Mouse (Mus musculus): ENCODE results near the gene Acat2. TPM values are rescaled to one million over a fixed set of nuclear protein-coding genes. Genes with fewer than 3 reads are reported as not detected.
A peak's percentile ranks its signal among the peaks of the same experiment; 100 is the strongest.
"Not testable (repeated sequence)": the region's sequence is repeated elsewhere in the genome, so short reads cannot be mapped to it uniquely, and the experiment has no call there.

The Acat2 gene
- polyA plus RNA-seq, 1 experiment from 2014 or later = 40.8 TPM

GRCm38 (mm10) chr17:12994069-12994468 lies 33.5 kb upstream of the Acat2 start, which contains the start of gene Wtap:
Gene Wtap (minus strand): TSS chr17:12994169.
- POLR2A ChIA-PET = no interaction called here

GRCm38 (mm10) chr17:12992470-12992991 lies 32.0 kb upstream of the Acat2 start:
- ATAC-seq = peak; percentile 89
- no peak for TF ChIP-seq CTCF (IDR thresholded peaks at IDR 0.05)
- CTCF ChIA-PET = no interaction called here

More at GRCm38 (mm10) chr17:12994069-12994468, 33.5 kb upstream of the Acat2 start, which contains the start of gene Wtap:
- CTCF ChIA-PET = no interaction called here
- ATAC-seq (no peak), DNase-seq (ENCODE audit: low read depth, low spot score) (no peak)
- TF ChIP-seq CTCF (IDR thresholded peaks at IDR 0.05) = no peak
- in situ Hi-C loops (cut with MboI; ENCODE audit: low pct_unique_long_range_greater_than_20kb) = loop anchor here (5.0 kb wide), 1 partner anchor 117 kb away; the partner anchor contains the start of gene Mrgprh
- H3K27me3 ChIP-seq = no peaks in the 10 kb centered on the region

GRCm38 (mm10) chr17:12991635-12992358 lies 31.2 kb upstream of the Acat2 start:
- ChIA-PET POLR2A (interaction anchor here (0.6 kb wide), 1 partner anchor 10 kb away, joined by 4 read pairs; no protein-coding TSS in a partner anchor), CTCF (interaction anchor here (1.5 kb wide), 2 partner anchors 9 kb away, joined by 3 read pairs; no protein-coding TSS in a partner anchor)
- no peaks in the 10 kb centered on the region for H3K27me3 ChIP-seq
- TF ChIP-seq CTCF (IDR thresholded peaks at IDR 0.05) = peak; percentile 45
- in situ Hi-C loops (cut with MboI; ENCODE audit: low pct_unique_long_range_greater_than_20kb) = loop anchor here (5.0 kb wide), 1 partner anchor 114 kb away; the partner anchor contains the start of gene Mrgprh
- ATAC-seq = peak; percentile 87
- DNase-seq (ENCODE audit: low read depth, low spot score) = no peak

More at GRCm38 (mm10) chr17:12992470-12992991, 32.0 kb upstream of the Acat2 start:
- DNase-seq (ENCODE audit: low read depth, low spot score) = peak; percentile 56
- POLR2A ChIA-PET = no interaction called here
- no peaks in the 10 kb centered on the region for H3K27me3 ChIP-seq
- in situ Hi-C loops (cut with MboI; ENCODE audit: low pct_unique_long_range_greater_than_20kb) = loop anchor here (5.0 kb wide), 1 partner anchor 115 kb away; the partner anchor contains the start of gene Mrgprh

- ATAC-seq (no peak), DNase-seq (ENCODE audit: low read depth, low spot score) (no peak)
- no peaks in the 10 kb centered on the region for H3K27me3 ChIP-seq
- in situ Hi-C loops (cut with MboI; ENCODE audit: low pct_unique_long_range_greater_than_20kb) = loop anchor here (5.0 kb wide), 1 partner anchor 114 kb away; the partner anchor contains the start of gene Mrgprh
- CTCF ChIA-PET = interaction anchor here (0.7 to 1.5 kb wide), 3 partner anchors 8 to 26 kb away, joined by 3 read pairs; no protein-coding TSS in a partner anchor
- TF ChIP-seq CTCF (IDR thresholded peaks at IDR 0.05) = no peak
- POLR2A ChIA-PET = interaction anchor here (0.6 to 1.3 kb wide), 2 partner anchors 10 to 17 kb away, joined by 4 to 5 read pairs; no protein-coding TSS in a partner anchor
These were observed 30.7 kb upstream of the Acat2 start for GRCm38 (mm10) chr17:12991194-12991634.

GRCm38 (mm10) chr17:12990567-12991145 lies 30.1 kb upstream of the Acat2 start:
- POLR2A ChIA-PET = interaction anchor here (0.6 to 1.3 kb wide), 2 partner anchors 9 to 18 kb away, joined by 4 to 5 read pairs; no protein-coding TSS in a partner anchor
- H3K27me3 ChIP-seq = no peaks in the 10 kb centered on the region
- in situ Hi-C loops (cut with MboI; ENCODE audit: low pct_unique_long_range_greater_than_20kb) = loop anchor here (5.0 kb wide), 1 partner anchor 113 kb away; the partner anchor contains the start of gene Mrgprh
- TF ChIP-seq CTCF (IDR thresholded peaks at IDR 0.05) = peak; percentile 15
- DNase-seq (ENCODE audit: low read depth, low spot score) (no peak), ATAC-seq (no peak)
- CTCF ChIA-PET = interaction anchor here (0.7 to 1.5 kb wide), 3 partner anchors 8 to 25 kb away, joined by 3 read pairs; no protein-coding TSS in a partner anchor

- ATAC-seq; in situ Hi-C loops (cut with MboI; ENCODE audit: low pct_unique_long_range_greater_than_20kb); CTCF ChIA-PET; H3K27me3 ChIP-seq; POLR2A ChIA-PET; DNase-seq (ENCODE audit: low read depth, low spot score): not testable (repeated sequence)
- TF ChIP-seq CTCF (IDR thresholded peaks at IDR 0.05) = peak; percentile 43
These were observed 27.5 kb upstream of the Acat2 start for GRCm38 (mm10) chr17:12988096-12988495.

- ChIA-PET CTCF (no interaction called here), POLR2A (no interaction called here)
- DNase-seq (ENCODE audit: low read depth, low spot score) (no peak), ATAC-seq (no peak)
- in situ Hi-C loops (cut with MboI; ENCODE audit: low pct_unique_long_range_greater_than_20kb) = no loop called here
- no peaks in the 10 kb centered on the region for H3K27me3 ChIP-seq
- TF ChIP-seq CTCF (IDR thresholded peaks at IDR 0.05) = no peak
These were observed 23.4 kb upstream of the Acat2 start for GRCm38 (mm10) chr17:12983988-12984387.

GRCm38 (mm10) chr17:12978546-12978945 lies 18.0 kb upstream of the Acat2 start:
- in situ Hi-C loops (cut with MboI; ENCODE audit: low pct_unique_long_range_greater_than_20kb) = no loop called here
- no peak for DNase-seq (ENCODE audit: low read depth, low spot score)
- CTCF ChIA-PET = no interaction called here
- POLR2A ChIA-PET = no interaction called here
- H3K27me3 ChIP-seq = no peaks in the 10 kb centered on the region
- no peak for TF ChIP-seq CTCF (IDR thresholded peaks at IDR 0.05)
- ATAC-seq = no peak

- TF ChIP-seq CTCF (IDR thresholded peaks at IDR 0.05) = no peak
- ChIA-PET CTCF (no interaction called here), POLR2A (no interaction called here)
- DNase-seq (ENCODE audit: low read depth, low spot score) (no peak), ATAC-seq (no peak)
- no peaks in the 10 kb centered on the region for H3K27me3 ChIP-seq
- in situ Hi-C loops (cut with MboI; ENCODE audit: low pct_unique_long_range_greater_than_20kb) = no loop called here
These were observed 13.3 kb upstream of the Acat2 start for GRCm38 (mm10) chr17:12973851-12974250.

- no peaks in the 10 kb centered on the region for H3K27me3 ChIP-seq
- DNase-seq (ENCODE audit: low read depth, low spot score) (no peak), ATAC-seq (no peak)
- ChIA-PET CTCF (no interaction called here), POLR2A (no interaction called here)
- no peak for TF ChIP-seq CTCF (IDR thresholded peaks at IDR 0.05)
- in situ Hi-C loops (cut with MboI; ENCODE audit: low pct_unique_long_range_greater_than_20kb) = no loop called here
These were observed 6.6 kb upstream of the Acat2 start for GRCm38 (mm10) chr17:12967173-12967572.
